Mouse (Mus musculus) midbrain, embryonic 14.5 days (tissue): ENCODE results near the gene Rab31. TPM values are rescaled to one million over a fixed set of nuclear protein-coding genes. Genes with fewer than 3 reads are reported as not detected.

Experiments
- ATAC-seq: fragments of 200-750 bp; cut with Nextera tagmentation; 2 replicates; pipeline ENCODE4 v1.8.0; 2017; ENCODE audit warnings: moderate number of reproducible peaks, moderate library complexity; ENCODE audit not compliant: low FRiP score, low TSS enrichment
- DNase-seq: peaks from one replicate; pipeline ENCODE4 v3.0.0-alpha.2; 2015
- H3K27ac ChIP-seq: fragments of 300-500 bp; sonication (generic); replicated peaks from 2 replicates; pipeline ENCODE4 v1.5.1; 2014; ENCODE audit warnings: mild to moderate bottlenecking, low read depth, low read length, moderate library complexity
- H3K27me3 ChIP-seq: fragments of 300-500 bp; sonication (generic); 2 replicates; pipeline ENCODE4 v1.6.1; 2014; ENCODE audit warnings: low read length, control low read depth, mixed read lengths; ENCODE audit not compliant: control insufficient read depth, insufficient read depth
- H3K36me3 ChIP-seq: fragments of 300-500 bp; sonication (generic); 2 replicates; pipeline ENCODE4 v1.6.1; 2014; ENCODE audit warnings: low read length, control low read depth; ENCODE audit not compliant: control insufficient read depth, insufficient read depth
- H3K4me1 ChIP-seq: fragments of 300-500 bp; sonication (generic); 2 replicates; pipeline ENCODE4 v1.6.1; 2014; ENCODE audit warnings: mild to moderate bottlenecking, antibody characterized with exemption, low read length, control low read depth; ENCODE audit not compliant: control insufficient read depth, insufficient read depth
- H3K4me2 ChIP-seq: fragments of 300-500 bp; sonication (generic); 2 replicates; pipeline ENCODE4 v1.6.1; 2014; ENCODE audit warnings: mild to moderate bottlenecking, low read length, moderate library complexity
- H3K4me3 ChIP-seq: fragments of 300-500 bp; sonication (generic); replicated peaks from 2 replicates; pipeline ENCODE4 v1.5.1; 2014; ENCODE audit warnings: low read depth, low read length
- H3K9ac ChIP-seq: fragments of 300-500 bp; sonication (generic); replicated peaks from 2 replicates; pipeline ENCODE4 v1.6.1; 2014; ENCODE audit warnings: mild to moderate bottlenecking, low read length, moderate library complexity
- H3K9me3 ChIP-seq: fragments of 300-500 bp; sonication (generic); 2 replicates; pipeline ENCODE4 v1.6.1; 2016; ENCODE audit warnings: low read length, control low read depth, mixed read lengths; ENCODE audit not compliant: control insufficient read depth
- WGBS: fragments of 180-500 bp; shearing (Covaris S2); extraction: QIAGEN DNeasy Blood & Tissue Kit; methylation state at CpG from one replicate; pipeline ENCODE4 v1.1.7; 2014; 5-methylcytosine and 5-hydroxymethylcytosine counted together
- polyA plus RNA-seq: library from polyadenylated mRNA; unstranded; fragments of >200 nt; fragmentation: Nextera tagmentation; extraction: Ambion mirVana; gene quantifications from 2 replicates; pipeline ENCODE4 v1.2.1, GENCODE M21; 2014

Rab31 gene
- polyA plus RNA-seq, 1 experiment from 2014 or later = 90.2 TPM

GRCm38 (mm10) chr17:65680801-65681412, 91.6 kb downstream of the Rab31 start:
- Histone ChIP-seq H3K9me3 (no peaks in the 10 kb centered on the region), H3K9ac (no peak overlapping the region), H3K27ac (no peak overlapping the region), H3K4me1 (no peaks in the 10 kb centered on the region), H3K27me3 (no peaks in the 10 kb centered on the region), H3K4me2 (no peak overlapping the region), H3K36me3 (no peaks in the 10 kb centered on the region), H3K4me3 (no peak overlapping the region)
- DNase-seq = no peak
- WGBS = 79% methylated on average over 2 of the region's 2 CpGs
- ATAC-seq = no peak

- Histone ChIP-seq H3K27me3 (no peaks in the 10 kb centered on the region), H3K36me3 (no peaks in the 10 kb centered on the region), H3K4me3 (no peak overlapping the region), H3K27ac (no peak overlapping the region), H3K4me1 (no peaks in the 10 kb centered on the region), H3K4me2 (no peak overlapping the region), H3K9ac (no peak overlapping the region), H3K9me3 (no peaks in the 10 kb centered on the region)
- DNase-seq = no peak
- 78% methylated on average over 14 of the region's 14 CpGs for WGBS
- ATAC-seq = no peak
These were observed 92.6 kb downstream of the Rab31 start for GRCm38 (mm10) chr17:65679806-65680446.

- H3K9ac ChIP-seq = no peak overlapping the region
- WGBS = 92% methylated on average over 1 of the region's 1 CpGs
- no peak for ATAC-seq
These were observed 94.8 kb downstream of the Rab31 start for GRCm38 (mm10) chr17:65677742-65678141.

GRCm38 (mm10) chr17:65676536-65676935, 96.0 kb downstream of the Rab31 start:
- Histone ChIP-seq H3K27ac (no peak overlapping the region), H3K27me3 (no peaks in the 10 kb centered on the region), H3K36me3 (no peaks in the 10 kb centered on the region), H3K4me1 (no peaks in the 10 kb centered on the region), H3K9ac (no peak overlapping the region), H3K4me2 (no peak overlapping the region), H3K9me3 (no peaks in the 10 kb centered on the region), H3K4me3 (no peak overlapping the region)
- ATAC-seq (no peak), DNase-seq (no peak)
- WGBS = 96% methylated on average over 8 of the region's 8 CpGs

More at GRCm38 (mm10) chr17:65677742-65678141, 94.8 kb downstream of the Rab31 start:
- Histone ChIP-seq H3K27me3 (no peaks in the 10 kb centered on the region), H3K27ac (no peak overlapping the region), H3K4me2 (no peak overlapping the region), H3K4me1 (no peaks in the 10 kb centered on the region), H3K36me3 (no peaks in the 10 kb centered on the region), H3K4me3 (no peak overlapping the region), H3K9me3 (no peaks in the 10 kb centered on the region)
- peak; percentile 29 for DNase-seq

- Histone ChIP-seq H3K4me1 (no peaks in the 10 kb centered on the region), H3K9ac (no peak overlapping the region), H3K27me3 (no peaks in the 10 kb centered on the region), H3K4me3 (no peak overlapping the region), H3K27ac (no peak overlapping the region), H3K9me3 (no peaks in the 10 kb centered on the region), H3K36me3 (no peaks in the 10 kb centered on the region), H3K4me2 (no peak overlapping the region)
- WGBS = 85% methylated on average over 3 of the region's 3 CpGs
- ATAC-seq (no peak), DNase-seq (no peak)
These were observed 96.6 kb downstream of the Rab31 start for GRCm38 (mm10) chr17:65675985-65676384.

GRCm38 (mm10) chr17:65674710-65675171, 97.8 kb downstream of the Rab31 start:
- Histone ChIP-seq H3K9me3 (no peaks in the 10 kb centered on the region), H3K4me1 (no peaks in the 10 kb centered on the region), H3K9ac (no peak overlapping the region), H3K27me3 (no peaks in the 10 kb centered on the region), H3K4me3 (no peak overlapping the region), H3K36me3 (no peaks in the 10 kb centered on the region), H3K4me2 (no peak overlapping the region), H3K27ac (no peak overlapping the region)
- DNase-seq = no peak
- no peak for ATAC-seq
- WGBS = 48% methylated on average over 1 of the region's 1 CpGs

GRCm38 (mm10) chr17:65672926-65673325, 99.6 kb downstream of the Rab31 start:
- ATAC-seq (no peak), DNase-seq (no peak)
- Histone ChIP-seq H3K36me3 (no peaks in the 10 kb centered on the region), H3K9ac (no peak overlapping the region), H3K27me3 (no peaks in the 10 kb centered on the region), H3K4me2 (no peak overlapping the region), H3K4me3 (no peak overlapping the region), H3K27ac (no peak overlapping the region), H3K9me3 (no peaks in the 10 kb centered on the region), H3K4me1 (no peaks in the 10 kb centered on the region)
- 93% methylated on average over 7 of the region's 7 CpGs for WGBS

- ATAC-seq = no peak
- WGBS = 87% methylated on average over 4 of the region's 4 CpGs
These were observed 103.5 kb downstream of the Rab31 start for GRCm38 (mm10) chr17:65669061-65669460.

GRCm38 (mm10) chr17:65667792-65668191, 104.8 kb downstream of the Rab31 start:
- Histone ChIP-seq H3K9ac (no peak overlapping the region), H3K4me3 (no peak overlapping the region), H3K36me3 (no peaks in the 10 kb centered on the region), H3K9me3 (no peaks in the 10 kb centered on the region), H3K4me1 (no peaks in the 10 kb centered on the region), H3K27me3 (no peaks in the 10 kb centered on the region), H3K4me2 (no peak overlapping the region), H3K27ac (no peak overlapping the region)
- DNase-seq = no peak
- 87% methylated on average over 14 of the region's 14 CpGs for WGBS
- no peak for ATAC-seq

More at GRCm38 (mm10) chr17:65669061-65669460, 103.5 kb downstream of the Rab31 start:
- Histone ChIP-seq H3K9me3 (no peaks in the 10 kb centered on the region), H3K27ac (no peak overlapping the region), H3K4me3 (no peak overlapping the region), H3K36me3 (no peaks in the 10 kb centered on the region), H3K9ac (no peak overlapping the region), H3K4me1 (no peaks in the 10 kb centered on the region), H3K27me3 (no peaks in the 10 kb centered on the region), H3K4me2 (no peak overlapping the region)
- no peak for DNase-seq
